Mouse (Mus musculus): ENCODE results near the gene Rab3a. TPM values are rescaled to one million over a fixed set of nuclear protein-coding genes. Genes with fewer than 3 reads are reported as not detected.

Gene Rab3a
- polyA plus RNA-seq, 2 experiments, result 1.6 to 2.7 TPM

DNA sequence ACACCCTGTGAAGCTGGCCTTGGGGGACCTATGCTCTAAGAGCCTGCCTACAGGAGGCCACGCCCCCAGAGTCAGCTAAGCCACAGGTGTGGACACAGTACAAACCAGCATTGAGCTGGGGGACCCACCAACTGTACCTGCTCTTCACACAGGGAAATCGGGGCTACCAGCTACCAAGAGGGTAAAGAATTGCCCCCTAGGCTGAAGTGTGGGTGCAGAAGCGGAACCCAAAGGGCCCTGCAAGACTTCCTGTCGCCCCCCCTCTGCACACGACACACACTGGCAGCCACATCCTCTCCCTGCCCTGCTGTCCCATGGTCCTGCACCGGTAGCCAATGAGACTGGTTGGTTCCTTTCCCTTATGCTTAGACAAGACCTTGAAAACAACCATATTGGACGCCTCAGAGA lies 36.8 kb downstream of the Rab3a start:
- Histone ChIP-seq H3K27me3 (ENCODE audit: control insufficient read depth, insufficient read depth, low read length) (peaks cover 6% of the 10 kb centered on the region; the same call in 1 of the 2 replicates), H3K9ac (replicated peaks) (peak overlapping the region; percentile 78), H3K4me2 (ENCODE audit: low read depth) (peak overlapping the region; percentile 74), H3K27ac (no peak overlapping the region), H3K4me3 (ENCODE audit: insufficient read depth in 1 of 2, low read depth in 2 of 2, low read length in 2 of 2) (peak overlapping the region; percentile 67 to 68), H3K36me3 (replicated peaks; ENCODE audit: control insufficient read depth, insufficient read depth, low read depth) (no peaks in the 10 kb centered on the region; the same call in 1 of the 2 replicates), H3K9me3 (ENCODE audit: control insufficient read depth, low read length) (no peaks in the 10 kb centered on the region), H3K4me1 (replicated peaks; ENCODE audit: control insufficient read depth in 2 of 2, insufficient read depth in 2 of 2, low read length in 1 of 2) (peaks cover 17 to 27% of the 10 kb centered on the region in 2 experiments)
- ATAC-seq (ENCODE audit: insufficient read depth), result peak; percentile 27
- TF ChIP-seq EP300 (IDR thresholded peaks at IDR 0.05; ENCODE audit: low read depth) (no peak), CTCF (IDR thresholded peaks at IDR 0.05; ENCODE audit: low read depth) (no peak)
- WGBS (ENCODE audit: insufficient replicate concordance), result 10% methylated on average over 7 of the region's 7 CpGs
- DNase-seq (ENCODE audit: low read depth in 3 of 3, low spot score in 3 of 3), result peak in 2 of 3 experiments; percentile 32 to 39

DNA sequence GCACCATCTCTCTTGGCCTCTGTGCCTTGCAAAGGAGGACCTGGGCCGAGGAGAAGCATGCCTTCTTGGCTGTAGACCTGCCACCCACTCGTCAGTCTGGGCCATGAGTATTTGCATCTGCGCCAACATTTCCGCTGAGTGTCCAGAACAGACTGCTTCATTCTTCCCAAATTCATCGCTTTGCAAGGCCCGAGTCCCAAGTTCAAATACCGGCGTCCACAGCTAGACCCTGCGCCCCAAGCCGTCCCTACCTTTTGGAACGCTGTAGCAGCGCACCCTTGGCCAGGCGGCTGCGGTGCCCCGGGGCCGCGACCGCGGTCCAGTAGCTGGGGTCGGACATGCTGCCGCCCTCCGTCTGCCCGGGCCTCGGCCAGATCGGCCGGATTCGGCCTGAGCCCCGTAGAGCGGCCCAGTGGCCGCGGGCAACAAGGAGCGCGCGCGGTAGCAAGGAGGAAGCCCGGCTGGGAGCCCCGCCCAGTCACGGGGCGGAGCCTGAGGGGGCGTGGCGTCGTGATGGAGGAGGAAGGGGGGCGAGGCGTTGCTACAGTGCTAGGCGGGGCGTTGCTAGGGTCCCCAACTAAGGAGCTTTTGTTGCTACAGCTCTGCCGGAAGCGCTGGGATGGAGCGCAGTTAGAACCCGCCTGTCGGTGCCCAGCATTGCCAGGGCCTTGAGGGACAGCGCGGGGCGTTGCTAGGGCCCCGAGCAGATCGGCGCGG lies 37.7 kb downstream of the Rab3a start:
- peak; percentile 52 for ATAC-seq (ENCODE audit: insufficient read depth)
- no peak for TF ChIP-seq CTCF (IDR thresholded peaks at IDR 0.05; ENCODE audit: low read depth)
- no peak for TF ChIP-seq EP300 (IDR thresholded peaks at IDR 0.05; ENCODE audit: low read depth)
- peak; percentile 80 to 84 (median 82) for DNase-seq (ENCODE audit: low read depth in 3 of 3, low spot score in 3 of 3)
- peaks cover 22 to 27% of the 10 kb centered on the region in 2 experiments for H3K4me1 ChIP-seq (replicated peaks; ENCODE audit: control insufficient read depth in 2 of 2, insufficient read depth in 2 of 2, low read length in 1 of 2)
- no peaks in the 10 kb centered on the region; the same call in 1 of the 2 replicates for H3K36me3 ChIP-seq (replicated peaks; ENCODE audit: control insufficient read depth, insufficient read depth, low read depth)
- peak overlapping the region; percentile 74 for H3K4me2 ChIP-seq (ENCODE audit: low read depth)
- H3K27ac ChIP-seq, result peak overlapping the region; percentile 6; the same call in 1 of the 2 replicates
- WGBS (ENCODE audit: insufficient replicate concordance), result 1% methylated on average over 58 of the region's 58 CpGs
- H3K27me3 ChIP-seq (ENCODE audit: control insufficient read depth, insufficient read depth, low read length), result peaks cover 6% of the 10 kb centered on the region
- H3K9me3 ChIP-seq (ENCODE audit: control insufficient read depth, low read length), result no peaks in the 10 kb centered on the region
- peak overlapping the region; percentile 67 to 68 for H3K4me3 ChIP-seq (ENCODE audit: insufficient read depth in 1 of 2, low read depth in 2 of 2, low read length in 2 of 2)
- peak overlapping the region; percentile 78 for H3K9ac ChIP-seq (replicated peaks)

DNA sequence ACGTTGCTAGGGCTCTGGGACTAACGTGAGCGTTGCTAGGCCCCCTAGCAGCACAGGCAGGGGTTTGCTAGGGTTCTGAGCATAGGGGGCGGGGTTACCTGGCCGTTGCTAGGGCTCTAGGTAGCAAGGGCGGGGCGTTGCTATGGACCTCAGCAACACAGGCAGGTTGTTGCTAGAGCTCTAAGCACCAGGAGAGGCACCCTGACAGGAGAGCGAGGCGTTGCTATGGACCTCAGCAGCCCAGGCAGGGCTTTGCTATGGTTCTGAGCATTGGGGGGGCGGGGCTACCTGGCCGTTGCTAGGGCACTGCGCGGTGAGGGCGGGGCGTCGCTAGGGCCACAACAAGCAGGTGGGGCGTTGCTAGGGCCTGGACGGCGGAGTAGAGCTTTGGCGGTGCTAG lies 38.2 kb downstream of the Rab3a start:
- H3K9ac ChIP-seq (replicated peaks), result no peak overlapping the region
- WGBS (ENCODE audit: insufficient replicate concordance), result under 1% methylated on average over 20 of the region's 20 CpGs
- H3K4me2 ChIP-seq (ENCODE audit: low read depth), result peak overlapping the region; percentile 74
- peaks cover 11% of the 10 kb centered on the region for H3K27me3 ChIP-seq (ENCODE audit: control insufficient read depth, insufficient read depth, low read length)
- H3K9me3 ChIP-seq (ENCODE audit: control insufficient read depth, low read length), result no peaks in the 10 kb centered on the region
- peaks cover 27 to 28% of the 10 kb centered on the region in 2 experiments for H3K4me1 ChIP-seq (replicated peaks; ENCODE audit: control insufficient read depth in 2 of 2, insufficient read depth in 2 of 2, low read length in 1 of 2)
- DNase-seq (ENCODE audit: low read depth in 3 of 3, low spot score in 3 of 3), result peak; percentile 54 to 63 (median 62)
- TF ChIP-seq EP300 (IDR thresholded peaks at IDR 0.05; ENCODE audit: low read depth) (no peak), CTCF (IDR thresholded peaks at IDR 0.05; ENCODE audit: low read depth) (0 out of 2 replicates have a peak, but pooled peaks have one; percentile 2)
- peak overlapping the region; percentile 45 to 67 for H3K4me3 ChIP-seq (ENCODE audit: insufficient read depth in 1 of 2, low read depth in 2 of 2, low read length in 2 of 2)
- ATAC-seq (ENCODE audit: insufficient read depth), result peak; percentile 4; the same call in 1 of the 2 replicates
- no peak overlapping the region for H3K27ac ChIP-seq
- H3K36me3 ChIP-seq (replicated peaks; ENCODE audit: control insufficient read depth, insufficient read depth, low read depth), result no peaks in the 10 kb centered on the region; the same call in 1 of the 2 replicates

- Histone ChIP-seq H3K4me1 (replicated peaks; ENCODE audit: control insufficient read depth in 2 of 2, insufficient read depth in 2 of 2, low read length in 1 of 2) (peaks cover 27 to 28% of the 10 kb centered on the region in 2 experiments), H3K27me3 (ENCODE audit: control insufficient read depth, insufficient read depth, low read length) (peaks cover 26% of the 10 kb centered on the region), H3K36me3 (replicated peaks; ENCODE audit: control insufficient read depth, insufficient read depth, low read depth) (no peaks in the 10 kb centered on the region), H3K27ac (no peak overlapping the region), H3K9ac (replicated peaks) (no peak overlapping the region), H3K4me3 (ENCODE audit: insufficient read depth in 1 of 2, low read depth in 2 of 2, low read length in 2 of 2) (no peak overlapping the region), H3K9me3 (ENCODE audit: control insufficient read depth, low read length) (no peaks in the 10 kb centered on the region), H3K4me2 (ENCODE audit: low read depth) (no peak overlapping the region)
- DNase-seq (ENCODE audit: low read depth in 3 of 3, low spot score in 3 of 3), result no peak
- no peak for TF ChIP-seq EP300 (IDR thresholded peaks at IDR 0.05; ENCODE audit: low read depth)
- TF ChIP-seq CTCF (IDR thresholded peaks at IDR 0.05; ENCODE audit: low read depth), result no peak
- WGBS (ENCODE audit: insufficient replicate concordance), result 69% methylated on average over 2 of the region's 2 CpGs
- ATAC-seq (ENCODE audit: insufficient read depth), result no peak
Measured at GRCm38 (mm10) chr8:70794215-70794614, 39.7 kb downstream of the Rab3a start.

- peaks cover 37% of the 10 kb centered on the region for H3K27me3 ChIP-seq (ENCODE audit: control insufficient read depth, insufficient read depth, low read length)
- whole genome bisulfite sequencing (ENCODE audit: insufficient replicate concordance), result 66% methylated on average over 2 of the region's 2 CpGs
- no peak overlapping the region for H3K4me3 ChIP-seq (ENCODE audit: insufficient read depth in 1 of 2, low read depth in 2 of 2, low read length in 2 of 2)
- H3K27ac ChIP-seq, result no peak overlapping the region
- H3K9me3 ChIP-seq (ENCODE audit: control insufficient read depth, low read length), result no peaks in the 10 kb centered on the region
- peaks cover 26 to 28% of the 10 kb centered on the region in 2 experiments for H3K4me1 ChIP-seq (replicated peaks; ENCODE audit: control insufficient read depth in 2 of 2, insufficient read depth in 2 of 2, low read length in 1 of 2)
- H3K9ac ChIP-seq (replicated peaks), result no peak overlapping the region
- ATAC-seq (ENCODE audit: insufficient read depth) (no peak), DNase-seq (ENCODE audit: low read depth in 3 of 3, low spot score in 3 of 3) (no peak)
- H3K36me3 ChIP-seq (replicated peaks; ENCODE audit: control insufficient read depth, insufficient read depth, low read depth), result no peaks in the 10 kb centered on the region
- TF ChIP-seq EP300 (IDR thresholded peaks at IDR 0.05; ENCODE audit: low read depth) (no peak), CTCF (IDR thresholded peaks at IDR 0.05; ENCODE audit: low read depth) (peak; percentile 46)
- H3K4me2 ChIP-seq (ENCODE audit: low read depth), result no peak overlapping the region
Measured at GRCm38 (mm10) chr8:70795370-70795769, 40.9 kb downstream of the Rab3a start.
